Mouse (Mus musculus): ENCODE results near the gene Slamf1.

DNA sequence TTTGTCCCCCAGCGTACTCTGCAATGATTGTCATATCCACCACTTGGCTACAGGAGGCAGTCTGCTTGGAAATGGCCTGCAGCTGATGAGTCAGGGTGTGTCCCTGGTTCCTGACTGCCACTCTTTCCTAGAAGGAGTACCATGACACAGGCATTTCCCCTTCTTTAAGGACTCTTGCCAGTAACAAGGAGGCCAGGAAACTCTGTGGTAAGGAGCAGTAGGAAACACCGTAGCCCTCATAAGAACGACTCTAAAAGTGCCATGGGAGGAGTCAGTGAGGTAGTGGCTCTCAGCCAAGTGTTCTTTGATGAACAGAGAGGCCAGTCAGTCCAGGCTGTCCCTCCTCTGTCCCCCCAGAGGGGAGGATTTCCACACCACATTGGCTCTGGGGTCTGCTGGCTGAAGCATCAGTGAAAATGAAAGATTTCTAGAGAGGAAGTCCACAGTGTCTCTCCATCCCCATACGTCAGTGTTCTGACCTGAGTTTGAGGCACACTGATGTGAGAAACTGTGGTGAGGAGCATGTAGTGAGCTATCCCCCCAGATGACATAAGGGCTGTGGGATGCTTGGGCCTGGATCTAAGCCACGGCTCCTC is 5.0 kb upstream of the Slamf1 start:
- TF ChIP-seq CTCF (IDR thresholded peaks at IDR 0.05; ENCODE audit: extremely low read depth, insufficient read depth, insufficient read length, insufficient replicate concordance): no peak
- TF ChIP-seq POLR2A (IDR thresholded peaks at IDR 0.05; ENCODE audit: low read depth, low read length): no peak

Measured in spleen, adult 2 months (tissue).